Mouse (Mus musculus): Measurements from ENCODE around the gene Hsf2bp.

Hsf2bp gene

DNA sequence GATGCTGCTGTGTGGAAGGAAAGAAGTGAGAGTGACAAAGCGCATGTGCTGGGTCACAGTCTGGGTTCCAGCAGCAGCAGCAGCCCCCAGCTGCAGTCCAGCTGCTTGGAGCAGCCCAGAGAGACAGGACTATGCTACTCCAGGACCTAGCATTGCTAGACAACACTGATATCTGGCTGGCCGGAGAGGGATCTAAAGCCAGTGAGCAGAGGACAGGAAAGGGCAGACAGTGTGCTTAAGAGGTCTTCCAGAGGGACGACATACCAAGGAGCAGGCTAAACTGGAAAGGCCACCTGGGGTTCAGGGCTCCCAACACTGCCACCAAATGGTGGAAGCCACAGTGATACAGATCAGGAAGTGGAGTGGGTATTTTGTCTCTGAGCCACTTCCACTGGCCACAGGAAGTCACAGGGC is 99.0 kb downstream of the Hsf2bp start:
- peak; percentile 68 to 78 for DNase-seq (ENCODE audit: low spot score in 2 of 2)

DNA sequence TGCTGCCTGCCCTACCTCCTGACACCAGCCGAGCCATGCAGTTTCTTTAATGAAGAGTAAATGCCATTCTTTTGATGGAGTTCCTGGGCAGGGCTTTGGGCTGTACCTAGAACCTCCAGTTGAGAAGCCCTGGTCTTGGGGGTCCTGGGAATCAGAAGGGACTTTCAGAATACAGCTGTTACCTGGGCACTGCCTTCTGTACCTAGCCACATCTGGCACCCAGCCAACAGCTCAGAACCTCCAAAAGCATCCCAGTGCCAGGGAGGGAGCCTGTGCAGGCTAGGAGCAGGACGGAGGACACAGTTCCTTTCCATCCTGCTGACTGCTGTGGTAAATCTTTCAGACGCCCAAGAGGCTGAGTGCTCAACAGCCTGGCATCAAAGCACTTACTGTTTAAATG is 100.3 kb downstream of the Hsf2bp start:
- DNase-seq (ENCODE audit: low spot score in 2 of 2) = no peak

DNA sequence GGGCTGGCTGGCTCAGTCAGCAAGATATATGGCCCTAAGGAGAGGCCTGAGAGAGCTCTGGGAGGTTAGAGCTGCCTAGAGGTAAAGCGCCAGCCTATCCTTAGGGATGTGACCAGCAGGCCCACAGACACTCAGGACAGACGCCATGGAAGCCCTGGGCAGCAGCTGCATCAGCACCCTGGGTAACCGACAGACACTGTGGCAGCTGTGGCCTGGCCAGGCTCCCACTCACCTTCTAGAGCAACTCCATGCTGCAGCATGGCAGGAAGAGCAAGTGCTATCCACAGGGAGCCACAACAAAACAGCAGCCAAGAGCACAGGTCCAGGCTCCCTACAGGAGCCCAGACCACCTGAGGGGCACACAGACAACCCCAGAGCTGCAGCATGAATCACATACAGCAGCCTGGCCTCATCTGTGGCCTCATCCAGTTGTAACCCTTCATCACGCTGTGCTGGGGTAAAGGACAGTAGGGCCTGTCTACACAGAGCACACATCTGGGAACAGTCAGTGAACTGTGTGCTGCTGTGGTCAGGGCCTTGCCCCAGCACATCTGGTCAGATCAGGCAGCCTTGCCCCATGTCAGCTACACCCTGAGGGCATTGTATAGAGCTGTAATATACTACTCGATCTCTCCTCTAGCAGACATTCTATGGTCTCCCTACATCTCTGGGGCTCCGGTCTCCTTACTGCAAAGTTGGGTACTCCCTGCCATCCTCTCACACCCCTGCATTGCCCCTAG is 100.9 kb downstream of the Hsf2bp start:
- no peak for DNase-seq (ENCODE audit: low spot score in 2 of 2)

DNA sequence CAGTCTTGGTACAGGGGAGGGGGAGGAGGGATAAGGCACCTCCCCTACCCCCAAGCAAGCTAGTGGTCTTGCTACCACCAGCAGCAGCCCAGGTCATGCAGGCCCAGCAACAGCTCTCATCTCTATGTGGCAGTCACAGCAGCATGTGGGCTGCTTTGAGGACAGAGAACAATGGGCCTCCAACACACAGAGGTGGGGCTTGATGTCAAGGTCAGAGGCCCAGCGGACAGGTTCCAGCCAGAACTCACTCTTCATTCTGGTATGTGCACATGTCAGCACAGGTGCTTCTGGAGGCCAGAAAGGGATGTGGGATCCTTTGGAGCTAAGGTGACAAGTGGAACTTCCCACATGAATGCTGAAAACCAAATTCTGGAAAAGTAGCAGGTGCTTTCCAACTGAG is 102.2 kb downstream of the Hsf2bp start:
- DNase-seq (ENCODE audit: low spot score in 2 of 2) = no peak

DNA sequence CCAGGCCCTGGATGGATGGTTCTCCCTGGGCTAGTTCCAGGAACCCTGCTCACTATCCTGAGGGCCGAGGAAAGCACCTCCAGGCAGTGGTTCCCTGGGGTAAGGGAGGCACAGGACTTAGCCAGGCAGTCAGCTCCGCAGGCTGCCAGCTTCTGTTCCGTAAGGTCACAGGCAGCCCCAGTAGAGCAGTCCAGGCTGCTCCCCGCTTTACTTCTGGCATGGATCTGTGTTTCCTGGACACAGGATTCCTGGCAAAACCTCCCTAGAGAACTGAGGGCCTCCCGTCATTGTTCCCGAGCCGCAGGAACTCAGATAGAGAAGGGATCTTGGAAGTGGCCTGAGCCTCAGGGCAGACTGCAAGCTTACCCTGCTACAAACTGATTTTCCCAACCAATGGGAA is 104.7 kb downstream of the Hsf2bp start:
- no peak for DNase-seq (ENCODE audit: low spot score in 2 of 2)

DNA sequence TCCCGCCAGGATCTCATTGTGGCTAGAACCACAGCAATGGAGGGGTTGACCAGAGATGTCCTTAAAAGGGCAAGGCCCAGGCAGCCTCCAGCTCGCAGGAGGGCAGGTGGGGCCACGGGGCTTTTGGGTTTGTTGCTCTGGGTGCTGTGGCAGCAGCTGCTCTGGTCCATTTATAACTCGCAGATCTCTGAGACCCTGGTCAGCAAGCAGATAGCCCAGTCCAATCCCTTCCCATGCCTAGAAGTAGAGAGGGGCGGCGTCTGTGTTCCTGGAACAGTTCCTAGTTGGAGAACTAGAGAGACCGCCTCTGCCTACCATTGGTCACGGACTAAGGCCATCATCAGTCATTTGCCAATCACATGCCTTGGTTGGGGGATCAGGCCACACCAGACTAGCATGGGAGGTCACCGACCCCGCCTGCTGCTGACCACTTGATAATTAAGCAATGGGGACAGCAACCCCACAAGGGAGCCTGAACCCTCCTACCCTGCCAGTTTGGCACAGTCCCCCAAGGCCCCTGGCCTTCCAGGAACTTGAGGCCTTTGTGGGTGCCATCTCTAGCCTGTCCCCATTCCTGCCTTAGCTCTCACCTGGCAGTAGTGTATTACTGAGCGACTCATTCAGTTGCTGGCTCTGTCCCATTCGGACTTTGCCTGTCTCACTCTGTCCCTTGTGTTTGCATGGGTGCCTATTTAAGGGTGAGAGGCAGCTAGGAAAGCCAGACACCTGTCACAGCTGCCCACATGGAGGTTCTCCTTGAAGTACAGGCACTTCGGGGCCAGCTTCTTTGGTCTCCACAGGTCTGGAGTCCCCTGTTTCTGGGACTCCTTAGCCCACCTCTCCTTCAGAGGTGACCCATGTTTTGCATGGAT is 106.1 kb downstream of the Hsf2bp start:
- no peak for DNase-seq (ENCODE audit: low spot score in 2 of 2)

DNA sequence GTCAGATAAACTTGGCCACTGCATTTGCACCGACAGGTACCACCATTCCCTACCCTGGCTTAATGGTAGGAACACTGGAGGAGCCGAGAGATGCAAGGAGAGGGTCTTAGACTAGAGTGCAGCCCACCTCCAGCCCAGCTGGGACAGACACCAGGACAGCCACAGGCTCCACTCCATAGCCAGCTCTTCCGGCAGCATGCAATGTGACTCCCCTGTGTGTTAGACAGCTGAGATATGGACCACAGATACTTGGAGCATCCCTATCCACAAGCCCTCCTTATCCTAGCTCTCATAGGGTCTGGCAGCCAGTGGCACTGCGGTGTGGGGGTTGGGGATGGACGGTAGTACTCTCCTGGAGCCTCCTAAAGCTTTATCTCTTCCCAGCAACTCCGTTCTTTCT is 107.1 kb downstream of the Hsf2bp start:
- DNase-seq (ENCODE audit: low spot score in 2 of 2) = no peak

DNA sequence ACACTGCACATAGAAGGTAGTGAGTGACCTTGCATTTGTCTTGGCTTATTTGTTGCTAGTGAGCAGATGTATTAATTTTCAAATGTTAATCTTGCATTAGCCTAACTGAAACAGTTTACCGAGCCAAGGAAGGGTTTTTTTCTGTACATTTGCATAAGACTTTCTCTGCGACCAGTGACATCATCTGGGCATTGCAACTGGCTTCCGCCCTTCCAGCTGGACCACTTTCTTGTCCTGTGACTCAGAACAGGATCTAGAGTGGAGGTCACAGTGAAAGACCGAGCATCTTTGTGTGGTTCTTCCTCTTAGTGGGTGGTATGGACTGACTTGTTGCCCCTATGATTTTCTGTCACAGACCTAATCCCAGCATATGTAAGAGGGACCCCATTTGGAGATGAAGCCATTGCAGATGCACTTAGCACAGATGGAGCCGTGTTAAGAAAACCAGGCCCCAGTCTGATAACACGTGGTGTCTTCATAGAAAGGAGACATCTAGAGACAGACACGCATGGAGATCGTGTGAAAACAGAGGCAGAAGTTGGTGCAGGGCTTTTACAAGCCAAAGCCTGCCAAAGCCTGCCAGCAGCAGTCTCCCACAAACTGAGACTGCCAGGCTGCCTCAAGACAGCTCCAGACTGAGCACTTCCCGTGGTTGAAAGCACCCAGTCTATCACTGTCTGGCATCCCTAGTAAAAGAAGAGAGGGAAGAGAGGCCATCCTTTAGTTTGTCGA is 108.1 kb downstream of the Hsf2bp start:
- no peak for DNase-seq (ENCODE audit: low spot score in 2 of 2)

DNA sequence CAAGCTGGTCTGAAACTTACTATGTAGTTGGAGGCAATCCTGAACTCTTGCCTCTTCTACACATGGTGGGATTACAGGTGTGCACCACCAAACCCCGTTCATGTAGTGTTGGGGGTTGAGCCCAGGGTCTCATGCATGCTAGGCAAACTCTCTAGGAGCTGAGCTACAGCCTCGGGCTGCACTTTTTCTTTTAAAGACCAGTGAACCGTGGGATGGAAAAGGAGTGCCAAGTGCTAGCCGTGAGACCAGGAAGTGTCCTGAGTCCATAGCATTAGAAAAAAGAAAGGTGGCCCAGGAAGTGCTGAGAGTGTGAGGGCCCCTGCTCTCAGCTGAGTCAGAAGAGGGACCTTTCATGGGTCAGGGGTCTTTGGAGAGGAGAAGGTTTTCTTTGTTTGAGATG is 111.9 kb downstream of the Hsf2bp start:
- DNase-seq (ENCODE audit: low spot score in 2 of 2) = no peak

DNA sequence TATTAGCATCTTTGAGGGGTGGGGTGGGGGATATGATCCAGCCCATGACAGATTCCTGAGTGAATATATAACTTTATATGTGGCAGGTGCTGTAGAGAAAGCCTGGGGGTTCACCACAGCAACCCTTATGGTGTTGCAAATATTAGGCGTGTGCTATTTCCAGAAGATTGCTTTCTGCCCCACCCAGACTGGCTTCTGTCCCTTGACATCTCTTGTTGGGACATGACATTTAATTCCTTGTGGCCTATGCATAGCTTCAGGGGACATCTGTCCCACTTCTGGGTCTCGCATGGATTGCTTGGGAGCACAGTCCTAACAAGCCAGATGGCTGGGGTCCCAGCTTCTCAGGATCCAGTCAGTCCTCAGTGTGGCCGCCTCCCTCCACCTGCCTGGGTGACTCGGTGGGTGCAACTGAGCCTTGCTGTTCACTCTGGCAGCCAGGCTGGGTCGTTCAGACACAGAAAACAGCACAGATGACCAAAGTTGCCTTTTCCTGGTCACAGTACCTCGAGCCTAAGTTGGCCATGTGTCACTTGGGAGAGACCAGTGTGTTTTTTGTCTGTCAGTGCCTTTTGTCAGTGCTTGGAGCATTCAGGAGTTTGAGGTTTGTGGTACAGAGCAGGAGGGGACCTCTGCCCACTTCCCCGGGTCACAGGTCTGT is 112.7 kb downstream of the Hsf2bp start:
- DNase-seq (ENCODE audit: low spot score in 2 of 2) = no peak

DNA sequence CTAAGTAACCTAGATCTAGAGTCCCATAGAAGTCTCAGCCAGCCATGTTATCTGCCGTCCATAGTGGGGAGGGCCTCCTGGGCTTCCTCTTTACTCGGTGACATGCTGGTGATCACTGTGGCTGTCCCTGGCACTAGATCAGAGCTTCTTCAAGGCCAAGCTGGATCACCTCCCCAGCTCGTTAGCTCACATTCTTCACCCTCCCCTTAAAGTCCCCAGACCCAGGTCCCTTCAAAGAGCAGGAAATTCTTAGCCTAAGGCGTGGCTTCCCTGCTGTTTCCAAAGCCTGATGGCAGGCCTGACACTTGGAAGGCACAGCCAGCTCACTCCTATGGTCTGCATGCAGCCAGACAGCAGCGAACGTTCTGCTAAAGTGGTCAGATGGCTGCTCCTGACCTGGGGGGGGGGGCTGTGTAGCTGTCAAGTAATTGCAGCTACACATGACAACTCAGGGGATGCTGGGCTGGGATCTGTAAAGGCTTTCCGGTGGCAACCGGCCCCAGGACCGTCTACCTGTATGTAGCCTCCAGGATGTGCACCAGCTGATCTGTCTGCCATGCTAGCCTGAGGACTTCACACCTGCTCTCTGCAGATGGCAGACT is 115.5 kb downstream of the Hsf2bp start:
- DNase-seq (ENCODE audit: low spot score in 2 of 2) = no peak

DNA sequence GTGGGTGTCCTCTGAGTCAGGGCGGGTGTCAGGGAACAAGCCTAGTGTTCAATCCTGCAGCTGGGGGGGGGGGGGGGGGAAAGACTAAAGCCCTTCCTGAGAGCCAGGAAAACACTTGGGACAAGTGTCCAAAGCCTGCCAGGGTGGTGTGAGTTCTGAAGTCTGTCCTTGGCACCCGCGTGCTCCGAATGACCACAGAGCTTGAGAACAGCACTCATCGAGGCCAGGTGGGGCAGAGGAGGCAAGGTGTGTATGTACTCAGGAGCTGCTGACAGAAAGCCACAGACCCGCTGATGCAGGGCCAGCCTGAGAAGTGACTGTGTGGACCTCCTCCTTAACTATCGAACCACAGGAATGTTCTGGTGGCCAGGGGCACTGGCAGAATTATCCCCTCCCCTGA is 116.5 kb downstream of the Hsf2bp start:
- no peak for DNase-seq (ENCODE audit: low spot score in 2 of 2)

DNA sequence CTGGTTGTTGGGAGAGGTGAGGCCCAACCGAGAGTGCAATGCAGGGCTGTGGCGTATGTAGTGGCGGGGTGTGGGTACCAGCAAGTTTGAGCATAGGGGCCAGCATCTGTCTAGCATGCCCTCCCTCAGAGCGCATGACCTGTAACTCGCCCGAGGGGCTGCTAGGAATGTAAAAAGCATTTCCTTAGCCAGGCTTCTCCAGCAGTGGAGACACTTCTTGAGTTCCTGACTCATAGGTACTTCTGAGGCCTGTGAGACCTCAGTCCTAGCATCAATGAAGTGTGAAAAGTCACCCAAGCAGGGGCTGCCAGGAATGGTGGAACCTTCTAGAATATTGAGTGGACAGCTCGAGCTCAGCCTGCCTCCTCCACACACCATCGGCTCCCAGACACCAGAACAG is 117.8 kb downstream of the Hsf2bp start:
- no peak for DNase-seq (ENCODE audit: low spot score in 2 of 2)

DNA sequence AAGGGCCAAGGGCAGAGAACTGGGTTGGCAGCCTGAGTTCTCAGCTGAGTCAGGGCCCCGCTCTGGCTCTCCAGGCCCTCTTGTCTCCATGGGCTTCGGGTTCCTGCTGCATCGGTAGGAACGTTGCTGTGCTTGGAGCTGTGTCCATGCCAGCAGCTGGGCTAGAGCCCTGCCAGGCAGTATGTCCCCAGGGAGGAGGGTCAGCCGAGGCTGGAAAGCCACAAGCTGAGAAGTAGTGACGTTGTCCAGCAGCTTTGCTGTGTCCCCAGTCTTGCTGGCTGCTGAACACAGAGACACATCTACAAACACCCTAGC is 119.7 kb downstream of the Hsf2bp start:
- DNase-seq (ENCODE audit: low spot score in 2 of 2) = peak in 1 of 2 experiments; percentile 56

DNA sequence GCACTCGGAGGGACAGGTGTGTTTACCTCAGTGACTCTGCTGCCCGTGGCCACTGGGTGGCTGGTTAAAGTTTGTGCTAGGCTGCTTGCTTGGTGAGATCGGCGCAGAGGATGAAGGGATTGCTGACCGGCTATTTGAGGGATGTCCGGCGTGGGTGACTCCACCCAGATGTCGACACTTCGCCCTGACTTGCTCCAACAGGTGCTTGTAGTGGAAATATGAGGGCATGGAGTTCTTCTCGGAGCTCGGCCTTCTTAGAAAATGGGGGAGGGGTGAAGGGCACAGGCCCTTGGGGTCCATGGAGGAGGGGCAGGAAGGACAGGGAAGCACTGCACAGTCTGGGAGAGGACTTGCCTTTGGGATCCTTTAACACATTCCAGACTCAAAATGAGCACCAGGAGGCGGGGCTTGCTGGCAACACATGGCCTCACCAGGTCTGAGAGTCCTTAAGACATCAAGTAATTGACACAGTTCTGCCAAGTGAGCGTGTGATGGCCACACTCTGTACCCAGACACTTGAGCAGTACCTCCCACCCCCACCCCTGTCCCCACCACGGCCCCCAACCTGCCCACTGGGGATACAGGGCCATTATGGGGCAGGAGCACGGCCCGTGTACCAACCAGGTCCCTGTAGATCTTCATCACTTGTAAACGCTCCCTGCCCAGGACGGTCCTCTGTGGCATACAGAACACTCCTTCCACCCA is 120.2 kb downstream of the Hsf2bp start:
- peak in 1 of 2 experiments; percentile 57 for DNase-seq (ENCODE audit: low spot score in 2 of 2)

DNA sequence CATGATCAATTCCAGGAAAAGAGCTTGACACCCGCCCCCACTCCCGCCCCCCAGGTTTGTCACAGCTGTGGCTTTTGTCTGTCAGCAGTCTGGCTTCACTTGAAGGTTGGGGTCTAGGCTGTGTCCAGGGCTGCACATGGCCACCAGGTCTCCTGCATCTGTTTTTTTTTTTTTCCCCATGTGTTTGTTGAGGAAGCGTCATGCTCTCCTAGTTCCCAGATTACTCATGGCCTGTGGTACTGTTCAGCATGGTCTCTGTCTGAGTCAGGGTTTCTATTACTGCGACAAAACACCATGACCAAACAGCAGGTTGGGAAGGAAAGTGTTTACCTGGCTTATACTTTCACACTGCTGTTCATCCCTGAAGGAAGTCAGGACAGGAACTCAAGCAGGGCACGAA is 121.8 kb downstream of the Hsf2bp start:
- no peak for DNase-seq (ENCODE audit: low spot score in 2 of 2)

DNA sequence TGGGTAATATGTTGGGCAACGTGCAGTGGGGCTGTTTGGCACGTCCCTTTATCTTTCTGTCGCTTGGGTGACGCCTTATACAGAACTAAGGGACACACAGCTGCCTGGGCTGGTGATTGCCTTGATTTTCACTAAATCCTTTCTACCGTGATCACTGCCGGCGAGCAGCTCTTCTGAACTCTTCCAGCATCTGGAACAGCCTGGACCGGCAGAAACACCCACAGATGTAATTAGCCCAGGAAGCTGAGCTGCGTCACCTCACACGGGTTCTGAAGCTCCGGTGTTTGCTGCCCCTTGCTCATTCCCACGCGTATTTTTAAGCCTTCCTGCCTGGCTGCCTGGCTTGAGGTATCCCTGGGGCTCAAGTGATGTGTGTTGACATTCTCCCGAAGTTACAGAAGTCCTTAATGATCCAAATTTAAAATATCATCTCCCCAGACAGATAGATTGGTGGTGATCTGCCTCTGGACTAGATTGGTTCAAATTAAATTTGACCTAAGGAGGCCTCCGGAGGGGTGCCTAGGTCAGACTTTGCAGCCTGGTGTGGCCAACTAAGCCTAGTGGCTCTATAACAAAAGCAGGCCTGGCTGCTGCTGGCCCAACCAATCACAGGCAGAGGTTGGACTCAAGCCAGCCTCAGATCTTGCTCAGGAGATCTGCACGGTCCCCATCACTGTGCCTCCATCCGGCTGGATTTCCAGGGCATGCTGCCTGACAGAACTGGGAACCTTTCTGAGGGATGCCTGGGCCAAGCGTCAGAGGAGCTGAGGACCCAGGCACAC is 123.1 kb downstream of the Hsf2bp start:
- no peak for DNase-seq (ENCODE audit: low spot score in 2 of 2)

DNA sequence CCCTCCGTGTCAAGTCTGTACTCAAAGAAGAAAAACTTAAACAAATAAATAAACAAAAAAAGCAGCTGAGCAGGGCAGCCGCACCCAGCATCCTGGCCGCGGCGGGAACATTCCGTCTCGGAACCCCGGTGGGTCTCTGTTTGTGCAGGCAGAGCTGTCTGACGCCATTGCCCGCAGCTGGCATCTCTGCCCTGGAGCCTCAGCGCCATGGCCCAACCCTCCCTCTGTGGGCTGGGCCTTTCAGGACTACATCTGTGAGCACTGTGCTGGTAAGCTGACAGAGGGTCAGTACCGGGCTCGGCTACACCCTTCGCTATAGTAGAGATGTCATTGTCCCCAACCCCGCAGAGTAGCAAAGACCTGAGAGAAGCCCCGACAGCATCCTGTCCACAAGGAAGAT is 123.8 kb downstream of the Hsf2bp start:
- DNase-seq (ENCODE audit: low spot score in 2 of 2) = peak; percentile 70 to 77

DNA sequence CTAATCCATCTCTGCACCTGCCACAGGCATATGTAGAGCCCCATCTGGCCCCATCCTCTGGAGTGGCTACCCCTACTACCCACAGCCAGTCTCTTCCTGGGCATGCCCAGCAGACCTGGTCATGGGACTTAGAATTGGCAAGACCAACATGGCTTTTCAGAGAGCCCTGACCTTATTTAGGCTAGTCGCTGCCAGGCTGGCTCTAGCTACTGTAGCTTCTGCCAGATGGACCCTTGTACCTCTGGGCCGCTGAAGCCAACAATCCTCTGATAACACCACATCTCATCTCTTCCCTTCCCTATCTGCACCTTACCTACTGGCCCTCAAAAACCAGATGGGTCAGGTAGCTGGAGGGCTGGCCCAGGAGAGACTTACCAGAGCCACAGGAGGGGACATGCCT is 127.2 kb downstream of the Hsf2bp start:
- no peak for DNase-seq (ENCODE audit: low spot score in 2 of 2)

DNA sequence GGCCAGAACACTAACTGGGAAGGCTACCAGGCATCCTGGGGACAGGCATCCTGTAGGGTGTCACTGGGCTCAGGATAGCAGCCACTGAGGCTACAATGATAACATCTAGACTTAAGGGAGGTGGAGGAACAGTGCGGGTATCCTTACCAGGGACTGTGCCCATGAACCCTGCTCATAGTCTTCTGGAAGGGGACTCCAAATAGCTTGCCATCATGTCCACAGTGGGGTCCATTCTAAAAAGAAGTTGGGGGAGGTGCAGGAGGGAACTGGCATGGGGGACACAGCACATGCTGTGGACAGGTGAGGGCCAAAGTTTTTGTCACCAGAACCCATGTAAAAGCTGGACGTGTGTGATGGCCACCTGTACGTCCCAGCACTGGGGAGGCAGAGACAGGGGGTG is 129.7 kb downstream of the Hsf2bp start:
- DNase-seq (ENCODE audit: low spot score in 2 of 2) = no peak

All from urinary bladder, postnatal 36 days (tissue).